Mouse (Mus musculus): ENCODE measurements at regions not wholly inside any gene's neighbourhood (a gene's known extent, or its start where the extent isn't known, plus 50 kb on each side); places are given as distances from the start of the nearest gene placed in this dataset.

GRCm38 (mm10) chr2:8468351-8468750 lies 959.0 kb upstream of the Celf2 start:
- TF ChIP-seq EP300 (IDR thresholded peaks at IDR 0.05; ENCODE audit: low read depth) (no peak), CTCF (IDR thresholded peaks at IDR 0.05; ENCODE audit: low read depth) (no peak)
- no peak for ATAC-seq
- no peak overlapping the region for H3K4me3 ChIP-seq (ENCODE audit: low read depth, low read length)
- no peaks in the 10 kb centered on the region for H3K36me3 ChIP-seq (replicated peaks; ENCODE audit: insufficient read depth, low read length)
- H3K4me2 ChIP-seq (ENCODE audit: low read depth, low read length): no peak overlapping the region
- H3K27me3 ChIP-seq (ENCODE audit: insufficient read depth, low read length): no peaks in the 10 kb centered on the region
- DNase-seq: no peak
- no peaks in the 10 kb centered on the region for H3K9me3 ChIP-seq (ENCODE audit: low read length)
- no peak overlapping the region for H3K27ac ChIP-seq (ENCODE audit: low read depth)
- no peak overlapping the region for H3K9ac ChIP-seq (replicated peaks)
- no peaks in the 10 kb centered on the region for H3K4me1 ChIP-seq (ENCODE audit: insufficient read depth)

- Histone ChIP-seq H3K27ac (ENCODE audit: low read depth) (no peak overlapping the region), H3K9ac (replicated peaks) (no peak overlapping the region), H3K27me3 (ENCODE audit: insufficient read depth, low read length) (no peaks in the 10 kb centered on the region), H3K36me3 (replicated peaks; ENCODE audit: insufficient read depth, low read length) (no peaks in the 10 kb centered on the region), H3K4me3 (ENCODE audit: low read depth, low read length) (no peak overlapping the region), H3K4me1 (ENCODE audit: insufficient read depth) (no peaks in the 10 kb centered on the region), H3K4me2 (ENCODE audit: low read depth, low read length) (no peak overlapping the region), H3K9me3 (ENCODE audit: low read length) (no peaks in the 10 kb centered on the region)
- ATAC-seq (no peak), DNase-seq (no peak)
- no peak for TF ChIP-seq CTCF (IDR thresholded peaks at IDR 0.05; ENCODE audit: low read depth)
- TF ChIP-seq EP300 (IDR thresholded peaks at IDR 0.05; ENCODE audit: low read depth): no peak
- WGBS (ENCODE audit: insufficient replicate concordance): 59% methylated on average over 2 of the region's 2 CpGs
Observed at GRCm38 (mm10) chr2:8467531-8468203, 958.3 kb upstream of the Celf2 start.

- 69% methylated on average over 3 of the region's 3 CpGs for WGBS (ENCODE audit: insufficient replicate concordance)
- no peak for ATAC-seq
- H3K4me2 ChIP-seq (ENCODE audit: low read depth, low read length): no peak overlapping the region
Observed at GRCm38 (mm10) chr2:8452566-8453243, 943.3 kb upstream of the Celf2 start.

GRCm38 (mm10) chr2:8441230-8441629 lies 931.9 kb upstream of the Celf2 start:
- H3K4me3 ChIP-seq (ENCODE audit: low read depth, low read length): no peak overlapping the region
- H3K4me1 ChIP-seq (ENCODE audit: insufficient read depth): no peaks in the 10 kb centered on the region
- H3K4me2 ChIP-seq (ENCODE audit: low read depth, low read length): no peak overlapping the region
- H3K9me3 ChIP-seq (ENCODE audit: low read length): no peaks in the 10 kb centered on the region
- no peak for DNase-seq
- no peak overlapping the region for H3K9ac ChIP-seq (replicated peaks)
- no peaks in the 10 kb centered on the region for H3K36me3 ChIP-seq (replicated peaks; ENCODE audit: insufficient read depth, low read length)
- WGBS (ENCODE audit: insufficient replicate concordance): 50% methylated on average over 1 of the region's 1 CpGs
- ATAC-seq: no peak
- no peak for TF ChIP-seq EP300 (IDR thresholded peaks at IDR 0.05; ENCODE audit: low read depth)
- no peak for TF ChIP-seq CTCF (IDR thresholded peaks at IDR 0.05; ENCODE audit: low read depth)
- H3K27ac ChIP-seq (ENCODE audit: low read depth): no peak overlapping the region
- no peaks in the 10 kb centered on the region for H3K27me3 ChIP-seq (ENCODE audit: insufficient read depth, low read length)

More at GRCm38 (mm10) chr2:8452566-8453243, 943.3 kb upstream of the Celf2 start:
- no peak overlapping the region for H3K9ac ChIP-seq (replicated peaks)
- H3K36me3 ChIP-seq (replicated peaks; ENCODE audit: insufficient read depth, low read length): no peaks in the 10 kb centered on the region
- TF ChIP-seq CTCF (IDR thresholded peaks at IDR 0.05; ENCODE audit: low read depth): no peak
- no peak for TF ChIP-seq EP300 (IDR thresholded peaks at IDR 0.05; ENCODE audit: low read depth)
- H3K4me1 ChIP-seq (ENCODE audit: insufficient read depth): no peaks in the 10 kb centered on the region
- DNase-seq: no peak
- no peak overlapping the region for H3K27ac ChIP-seq (ENCODE audit: low read depth)
- H3K27me3 ChIP-seq (ENCODE audit: insufficient read depth, low read length): no peaks in the 10 kb centered on the region
- no peaks in the 10 kb centered on the region for H3K9me3 ChIP-seq (ENCODE audit: low read length)
- H3K4me3 ChIP-seq (ENCODE audit: low read depth, low read length): no peak overlapping the region

- ATAC-seq (no peak), DNase-seq (no peak)
- no peaks in the 10 kb centered on the region for H3K4me1 ChIP-seq (ENCODE audit: insufficient read depth)
- H3K9me3 ChIP-seq (ENCODE audit: low read length): no peaks in the 10 kb centered on the region
- no peak overlapping the region for H3K4me2 ChIP-seq (ENCODE audit: low read depth, low read length)
- H3K4me3 ChIP-seq (ENCODE audit: low read depth, low read length): no peak overlapping the region
- no peak for TF ChIP-seq CTCF (IDR thresholded peaks at IDR 0.05; ENCODE audit: low read depth)
- no peak for TF ChIP-seq EP300 (IDR thresholded peaks at IDR 0.05; ENCODE audit: low read depth)
- H3K27me3 ChIP-seq (ENCODE audit: insufficient read depth, low read length): no peaks in the 10 kb centered on the region
- H3K9ac ChIP-seq (replicated peaks): no peak overlapping the region
- H3K27ac ChIP-seq (ENCODE audit: low read depth): no peak overlapping the region
- 64% methylated on average over 5 of the region's 5 CpGs for WGBS (ENCODE audit: insufficient replicate concordance)
- H3K36me3 ChIP-seq (replicated peaks; ENCODE audit: insufficient read depth, low read length): no peaks in the 10 kb centered on the region
Observed at GRCm38 (mm10) chr2:8429652-8430343, 920.4 kb upstream of the Celf2 start.

DNA sequence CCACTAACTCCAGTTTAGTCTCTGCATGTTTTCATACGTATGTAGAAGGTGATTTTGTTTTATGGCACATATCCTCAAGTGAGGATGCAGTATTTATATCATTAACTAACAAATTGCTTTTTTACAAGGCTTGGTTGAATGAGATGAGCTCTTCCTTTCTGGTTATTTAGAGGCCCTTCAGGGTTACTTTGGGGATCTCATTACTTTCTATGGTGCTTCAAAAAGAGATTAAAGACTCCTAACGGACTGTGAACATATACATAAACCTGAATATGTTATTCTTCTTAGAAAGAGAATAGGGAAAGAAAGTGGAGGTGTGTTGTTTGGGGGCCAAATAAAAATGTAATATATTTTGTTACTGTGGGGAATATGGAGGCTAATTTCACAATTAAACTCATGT lies 918.8 kb upstream of the Celf2 start:
- H3K4me2 ChIP-seq (ENCODE audit: low read depth, low read length): no peak overlapping the region
- WGBS (ENCODE audit: insufficient replicate concordance): 58% methylated on average over 2 of the region's 2 CpGs
- H3K4me3 ChIP-seq (ENCODE audit: low read depth, low read length): no peak overlapping the region
- TF ChIP-seq CTCF (IDR thresholded peaks at IDR 0.05; ENCODE audit: low read depth): no peak
- no peak for TF ChIP-seq EP300 (IDR thresholded peaks at IDR 0.05; ENCODE audit: low read depth)
- H3K9me3 ChIP-seq (ENCODE audit: low read length): no peaks in the 10 kb centered on the region
- ATAC-seq (no peak), DNase-seq (no peak)
- H3K4me1 ChIP-seq (ENCODE audit: insufficient read depth): no peaks in the 10 kb centered on the region
- H3K27me3 ChIP-seq (ENCODE audit: insufficient read depth, low read length): no peaks in the 10 kb centered on the region
- no peak overlapping the region for H3K9ac ChIP-seq (replicated peaks)
- no peak overlapping the region for H3K27ac ChIP-seq (ENCODE audit: low read depth)
- H3K36me3 ChIP-seq (replicated peaks; ENCODE audit: insufficient read depth, low read length): no peaks in the 10 kb centered on the region
